Mouse (Mus musculus): ENCODE results near the gene 2810408A11Rik.

Gene 2810408A11Rik

GRCm38 (mm10) chr11:69900471-69901405, at the start of gene 2810408A11Rik, which contains the start of gene Neurl4:
Gene 2810408A11Rik (minus strand): TSS chr11:69900987.
Gene Neurl4 (plus strand): TSS chr11:69901072.
- in situ Hi-C loops (cut with MboI, MseI): no loop called here

DNA sequence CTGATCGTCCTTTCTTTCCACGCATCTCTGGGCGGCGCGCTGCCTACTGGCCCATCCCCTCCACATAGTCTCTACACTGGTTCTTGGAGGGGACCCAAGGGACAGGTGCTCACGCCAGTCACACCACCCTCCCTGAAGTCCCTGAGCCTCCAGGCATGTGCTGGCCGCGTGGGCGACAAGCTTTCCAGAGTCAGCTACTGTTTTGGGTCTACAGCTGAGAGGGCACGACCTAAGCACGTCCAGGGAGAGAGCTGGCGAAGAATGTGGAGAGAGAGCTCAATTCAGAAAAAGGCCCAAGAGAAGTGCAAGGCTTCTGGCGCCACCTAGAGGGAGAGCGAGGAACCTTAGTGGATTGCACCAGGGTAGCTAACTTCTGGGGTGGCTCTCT, 48.0 kb upstream of the 2810408A11Rik start:
- in situ Hi-C loops (cut with MboI, MseI): no loop called here

DNA sequence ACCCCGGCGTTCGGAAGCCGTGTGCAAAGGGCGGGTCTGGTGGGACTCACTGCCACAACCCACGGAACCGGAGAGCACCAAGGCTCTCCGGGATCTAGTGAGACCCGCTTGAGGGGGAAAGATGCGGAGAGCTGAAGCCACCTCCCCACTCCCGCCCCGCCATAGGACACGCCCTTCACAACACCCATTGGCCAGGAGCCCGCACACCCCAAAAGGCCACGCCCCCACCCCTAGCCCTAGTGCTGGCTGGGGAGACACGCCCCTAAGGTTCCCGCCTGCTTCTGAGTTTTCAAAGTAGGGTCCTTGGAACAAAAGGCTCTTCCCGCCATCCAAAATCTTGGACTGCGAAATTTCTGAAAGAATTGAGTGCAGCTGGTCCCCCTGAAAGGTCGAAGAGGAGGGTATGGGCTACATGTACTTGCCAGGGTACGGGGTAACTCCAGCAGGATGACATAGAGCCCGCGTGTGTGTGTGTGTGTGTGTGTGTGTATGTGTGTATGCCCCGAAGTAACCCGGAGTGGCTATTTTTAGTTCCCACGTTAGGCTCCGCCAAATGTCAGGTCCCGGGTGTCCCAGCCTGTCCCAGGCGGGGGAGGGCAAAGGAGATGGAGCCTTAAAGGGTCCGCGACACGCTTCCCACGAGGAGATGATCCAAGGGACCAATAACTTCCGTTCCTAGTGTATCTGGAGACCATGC, 47.4 kb upstream of the 2810408A11Rik start, which contains the start of gene Slc2a4:
TSS of gene Slc2a4 (minus strand) at position 123 of the 697 bp plus-strand sequence.
- in situ Hi-C loops (cut with MboI, MseI): no loop called here

GRCm38 (mm10) chr11:69947337-69948065, 46.7 kb upstream of the 2810408A11Rik start:
- in situ Hi-C loops (cut with MboI, MseI): no loop called here

DNA sequence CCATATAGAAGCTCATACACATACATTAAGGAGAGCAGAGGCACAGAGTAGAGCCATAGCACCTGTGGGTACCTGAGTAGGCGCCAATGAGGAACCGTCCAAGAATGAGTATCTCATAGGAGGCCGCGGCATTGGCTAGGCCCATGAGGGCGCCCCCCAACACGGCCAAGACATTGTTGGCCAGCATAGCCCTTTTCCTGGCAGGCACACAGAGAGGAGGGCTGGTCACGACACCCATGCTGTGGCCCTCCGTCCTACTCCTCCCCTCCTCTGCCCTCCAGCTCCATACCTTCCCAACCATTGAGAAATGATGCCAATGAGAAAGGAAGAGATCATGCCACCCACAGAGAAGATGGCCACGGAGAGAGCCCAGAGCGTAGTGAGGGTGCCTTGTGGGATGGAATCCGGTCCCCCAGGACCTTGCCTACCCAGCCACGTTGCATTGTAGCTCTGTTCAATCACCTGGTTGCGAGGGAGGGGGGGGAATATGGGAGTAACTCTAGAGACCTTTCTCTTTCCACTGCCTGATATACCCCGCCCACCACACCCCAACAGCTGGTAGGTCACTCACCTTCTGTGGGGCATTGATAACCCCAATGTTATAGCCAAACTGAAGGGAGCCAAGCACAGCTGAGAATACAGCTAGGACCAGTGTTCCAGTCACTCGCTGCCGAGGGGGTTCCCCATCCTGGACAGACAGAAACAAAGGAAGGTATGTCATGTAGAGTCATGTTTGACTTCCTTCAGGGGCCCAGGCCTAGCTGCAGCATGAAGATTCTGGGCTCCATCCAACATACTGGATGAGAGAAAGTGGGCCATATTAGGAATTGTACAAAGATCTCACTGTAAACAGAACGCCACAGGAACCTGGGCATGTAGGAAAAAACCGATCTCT, 45.5 kb upstream of the 2810408A11Rik start:
- in situ Hi-C loops (cut with MboI, MseI): no loop called here

GRCm38 (mm10) chr11:69945216-69945615, 44.4 kb upstream of the 2810408A11Rik start:
- in situ Hi-C loops (cut with MboI, MseI): no loop called here

- in situ Hi-C loops (cut with MboI, MseI): no loop called here
Observed at GRCm38 (mm10) chr11:69940962-69941361, 40.2 kb upstream of the 2810408A11Rik start.

GRCm38 (mm10) chr11:69939731-69940130, 38.9 kb upstream of the 2810408A11Rik start:
- in situ Hi-C loops (cut with MboI, MseI): no loop called here

DNA sequence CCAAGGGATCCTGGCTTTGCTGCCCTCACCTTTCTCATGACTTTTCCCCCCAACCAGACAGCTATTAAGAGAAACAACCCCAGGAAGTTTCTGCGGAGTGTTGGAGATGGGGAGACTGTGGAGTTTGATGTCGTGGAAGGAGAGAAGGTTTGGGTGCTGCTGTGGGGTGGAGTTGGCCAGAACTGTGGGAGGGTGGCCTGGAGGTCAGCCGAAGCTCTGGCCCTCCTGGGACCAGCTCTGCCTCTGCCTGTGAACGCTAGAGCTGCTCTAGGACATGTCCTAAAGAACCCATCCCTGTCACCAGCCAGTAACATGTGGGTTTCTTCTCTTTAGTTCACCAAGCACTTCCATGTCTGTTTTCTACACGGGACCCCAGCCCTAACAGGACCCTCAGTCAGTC, 38.4 kb upstream of the 2810408A11Rik start:
- in situ Hi-C loops (cut with MboI, MseI): no loop called here

- in situ Hi-C loops (cut with MboI, MseI): no loop called here
Observed at GRCm38 (mm10) chr11:69938401-69938979, 37.7 kb upstream of the 2810408A11Rik start.

GRCm38 (mm10) chr11:69937834-69938233, 37.0 kb upstream of the 2810408A11Rik start:
- in situ Hi-C loops (cut with MboI, MseI): no loop called here

GRCm38 (mm10) chr11:69937385-69937784, 36.6 kb upstream of the 2810408A11Rik start:
- in situ Hi-C loops (cut with MboI, MseI): no loop called here

DNA sequence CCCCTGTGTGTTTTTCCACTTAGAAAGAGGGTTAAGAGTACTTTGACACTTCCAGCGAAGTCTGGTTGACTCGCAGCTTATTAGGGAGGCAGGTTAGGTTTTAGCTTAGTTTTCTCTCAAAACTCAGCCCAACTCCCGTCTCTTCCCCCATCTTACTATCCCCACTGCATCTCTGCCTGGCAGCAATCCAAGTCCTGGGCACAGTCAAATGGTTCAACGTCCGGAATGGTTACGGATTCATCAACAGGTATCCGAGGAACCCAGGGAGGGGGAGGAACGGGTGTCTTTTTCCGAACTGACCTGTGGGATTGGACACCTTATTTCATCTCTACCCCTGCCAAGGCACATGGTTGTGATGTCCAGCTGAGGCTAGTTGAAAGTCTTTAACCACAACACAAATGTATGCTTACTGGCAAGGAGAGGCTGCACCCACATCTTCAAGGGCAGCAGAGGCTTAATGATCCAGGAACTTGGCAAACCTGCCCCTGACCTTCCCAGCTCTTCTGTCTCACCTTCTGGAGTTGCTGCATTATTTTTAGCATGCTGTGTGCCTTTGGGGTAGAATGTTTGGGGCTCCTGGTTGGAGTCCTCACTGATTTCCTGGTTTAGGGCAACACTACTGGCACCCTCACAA, 36.0 kb upstream of the 2810408A11Rik start:
- in situ Hi-C loops (cut with MboI, MseI): no loop called here

- in situ Hi-C loops (cut with MboI, MseI): no loop called here
Observed at GRCm38 (mm10) chr11:69936156-69936555, 35.4 kb upstream of the 2810408A11Rik start.

DNA sequence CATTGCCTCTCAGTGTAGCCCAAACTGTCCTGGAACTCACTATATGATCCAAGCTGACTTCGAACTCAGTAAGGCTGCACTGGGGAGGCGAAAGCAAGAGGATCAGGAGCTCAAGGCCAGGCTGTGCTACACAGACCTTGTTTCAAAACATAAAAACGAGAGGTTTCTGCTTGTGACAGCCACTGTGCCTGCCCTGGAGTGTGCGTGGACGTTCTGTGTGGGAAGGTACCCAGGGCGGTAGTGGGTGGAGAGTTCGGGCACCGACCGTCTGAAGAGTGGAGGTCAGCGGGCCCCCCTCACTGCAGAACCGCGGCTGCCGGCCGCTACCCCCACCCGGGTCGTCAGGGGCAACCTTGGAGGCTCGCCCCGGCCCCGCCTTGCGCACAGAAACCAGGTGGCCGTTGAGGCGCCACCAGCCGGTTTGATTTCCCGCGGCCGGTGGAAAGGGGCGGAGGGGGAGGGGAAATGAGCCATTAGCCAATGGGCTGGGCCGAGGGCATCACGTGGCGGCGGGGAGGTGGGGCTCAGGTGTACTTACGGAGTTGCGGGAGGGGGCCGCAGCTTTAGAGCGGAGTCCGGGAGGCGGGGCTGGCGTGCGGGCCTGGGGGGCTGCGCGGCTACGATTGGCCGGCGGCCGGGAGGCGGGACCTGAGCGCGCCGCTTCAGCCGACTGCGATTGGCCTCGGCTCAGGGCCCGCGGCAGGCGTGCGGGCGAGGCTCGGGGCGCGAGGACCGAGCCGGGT, 34.5 kb upstream of the 2810408A11Rik start, which contains the start of gene Ybx2:
TSS of gene Ybx2 (plus strand) at position 660 of the 743 bp plus-strand sequence.
- in situ Hi-C loops (cut with MboI, MseI): no loop called here

GRCm38 (mm10) chr11:69934681-69935080, 33.9 kb upstream of the 2810408A11Rik start:
- in situ Hi-C loops (cut with MboI, MseI): no loop called here

GRCm38 (mm10) chr11:69934169-69934568, 33.4 kb upstream of the 2810408A11Rik start:
- in situ Hi-C loops (cut with MboI, MseI): no loop called here

- in situ Hi-C loops (cut with MboI, MseI): no loop called here
Observed at GRCm38 (mm10) chr11:69933066-69933465, 32.3 kb upstream of the 2810408A11Rik start.

- in situ Hi-C loops (cut with MboI, MseI): no loop called here
Observed at GRCm38 (mm10) chr11:69932254-69932653, 31.5 kb upstream of the 2810408A11Rik start.
